Mouse (Mus musculus): ENCODE results near the gene Hyal2.

GRCm38 (mm10) chr9:107521190-107521589, 46.6 kb upstream of the Hyal2 start:
- TF ChIP-seq CTCF (IDR thresholded peaks at IDR 0.05; ENCODE audit: extremely low read depth, insufficient read length, insufficient replicate concordance, low read depth, low read length) = no peak
- no peak for TF ChIP-seq POLR2A (IDR thresholded peaks at IDR 0.05; ENCODE audit: low read depth, low read length)
